Mouse (Mus musculus) lung, adult 18-20 months (tissue): ENCODE results near the gene Nr4a2.
A peak's percentile ranks its signal among the peaks of the same experiment; 100 is the strongest.

Experiments used
- DNase-seq, 2 experiments: peaks; one replicate each; pipeline ENCODE4 v3.0.0; 2022; ENCODE audit warnings: mixed read lengths in 2 of 2

The Nr4a2 gene

GRCm38 (mm10) chr2:57111791-57112538, 11.8 kb downstream of the Nr4a2 start:
- no peak for DNase-seq

- no peak for DNase-seq
Measured at GRCm38 (mm10) chr2:57111011-57111790, 12.6 kb downstream of the Nr4a2 start.

GRCm38 (mm10) chr2:57110401-57110800, 13.4 kb downstream of the Nr4a2 start:
- DNase-seq, result no peak

GRCm38 (mm10) chr2:57109926-57110325, 13.9 kb downstream of the Nr4a2 start:
- DNase-seq, result no peak

GRCm38 (mm10) chr2:57109301-57109700, 14.5 kb downstream of the Nr4a2 start:
- no peak for DNase-seq

- no peak for DNase-seq
Measured at GRCm38 (mm10) chr2:57108349-57108930, 15.4 kb downstream of the Nr4a2 start.

GRCm38 (mm10) chr2:57105401-57105800, 18.4 kb downstream of the Nr4a2 start:
- DNase-seq, result no peak

- no peak for DNase-seq
Measured at GRCm38 (mm10) chr2:57104731-57105130, 19.1 kb downstream of the Nr4a2 start.

- DNase-seq, result no peak
Measured at GRCm38 (mm10) chr2:57103845-57104660, 19.8 kb downstream of the Nr4a2 start.

- DNase-seq, result no peak
Measured at GRCm38 (mm10) chr2:57102856-57103844, 20.7 kb downstream of the Nr4a2 start.

GRCm38 (mm10) chr2:57102091-57102855, 21.5 kb downstream of the Nr4a2 start:
- peak; percentile 41 to 53 for DNase-seq

GRCm38 (mm10) chr2:57100241-57100640, 23.6 kb downstream of the Nr4a2 start:
- no peak for DNase-seq

GRCm38 (mm10) chr2:57072452-57072851, 51.4 kb downstream of the Nr4a2 start:
- no peak for DNase-seq

- no peak for DNase-seq
Measured at GRCm38 (mm10) chr2:57063480-57063879, 60.3 kb downstream of the Nr4a2 start.
